Mouse (Mus musculus) ES-Bruce4 (cell line): ENCODE results near the gene Mrps33. TPM values are rescaled to one million over a fixed set of nuclear protein-coding genes. Genes with fewer than 3 reads are reported as not detected.

Experiments used
- H3K27ac ChIP-seq: 2 replicates; pipeline ENCODE4 v1.5.1; 2012; ENCODE audit warnings: low read length, inconsistent platforms; ENCODE audit not compliant: insufficient read depth
- H3K27me3 ChIP-seq: 2 replicates; pipeline ENCODE4 v1.6.1; 2012; ENCODE audit warnings: mild to moderate bottlenecking, low read length, inconsistent platforms; ENCODE audit not compliant: control insufficient read depth, poor library complexity, insufficient read depth, severe bottlenecking
- H3K36me3 ChIP-seq: 2 replicates; pipeline ENCODE4 v1.6.1; 2012; ENCODE audit warnings: inconsistent platforms, mild to moderate bottlenecking, low read length, moderate library complexity; ENCODE audit not compliant: control insufficient read depth, poor library complexity, insufficient read depth, severe bottlenecking
- H3K4me1 ChIP-seq: one replicate; pipeline ENCODE4 v1.8.1; 2011; ENCODE audit warnings: low read length; ENCODE audit not compliant: control insufficient read depth, insufficient read depth
- H3K4me3 ChIP-seq: 2 replicates; pipeline ENCODE4 v1.5.1; 2011; ENCODE audit warnings: low read depth, mild to moderate bottlenecking, low read length
- H3K9ac ChIP-seq: 2 replicates; pipeline ENCODE4 v1.6.1; 2012; ENCODE audit warnings: low read depth, mild to moderate bottlenecking, inconsistent platforms; ENCODE audit not compliant: poor library complexity, severe bottlenecking
- H3K9me3 ChIP-seq: replicated peaks from 2 replicates; pipeline ENCODE4 v1.6.1; 2012; ENCODE audit warnings: mild to moderate bottlenecking, low read length, inconsistent platforms; ENCODE audit not compliant: control insufficient read depth, poor library complexity, insufficient read depth, severe bottlenecking
- CTCF ChIP-seq: IDR thresholded peaks from one replicate; pipeline ENCODE4 v1.8.1; 2011; ENCODE audit warnings: low read depth, low read length
- EP300 ChIP-seq: IDR thresholded peaks from 2 replicates; pipeline ENCODE4 v1.6.1; 2011; ENCODE audit warnings: low read depth, low read length; ENCODE audit not compliant: insufficient read depth
- POLR2A ChIP-seq: IDR thresholded peaks from one replicate; pipeline ENCODE4 v1.8.1; 2011; ENCODE audit warnings: low read length; ENCODE audit not compliant: insufficient read depth
- polyA plus RNA-seq: library from polyadenylated mRNA; stranded (reverse); fragments of >200 nt; gene quantifications from 2 replicates; pipeline ENCODE4 v1.2.4, GENCODE M21; 2011; ENCODE audit warnings: low read depth; ENCODE audit not compliant: missing spikeins, insufficient read depth, insufficient read length

The Mrps33 gene
- 100 and 108 TPM in 2 replicates for polyA plus RNA-seq

DNA sequence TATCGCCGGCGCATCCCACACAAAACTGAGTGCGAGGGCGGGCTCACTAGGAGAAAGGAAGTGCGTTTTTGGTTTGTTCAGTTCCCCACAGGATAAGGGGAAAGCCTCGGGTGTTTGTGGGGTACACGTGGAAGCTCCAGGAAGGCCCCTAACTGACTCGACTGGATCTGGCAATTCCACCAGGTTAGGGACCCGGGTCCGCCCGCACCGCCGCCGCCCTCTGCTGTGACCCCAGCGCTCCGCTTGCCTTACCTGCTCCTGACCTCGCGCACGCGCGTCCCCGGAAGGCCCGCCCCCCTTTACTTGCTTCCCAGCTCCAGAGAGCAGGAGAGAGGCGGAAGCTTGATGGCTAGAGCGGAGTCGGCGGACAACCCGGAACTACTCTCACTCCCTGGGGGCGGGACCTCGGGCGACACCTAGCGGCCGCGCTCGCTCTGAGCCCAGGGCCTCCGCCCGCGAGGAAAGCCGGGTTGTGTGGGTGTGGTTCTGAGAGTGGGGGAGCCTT is at the start of gene Mrps33:
Gene Mrps33, minus strand, starts transcription at position 377 of the 505 bp plus-strand sequence.
- no peaks in the 10 kb centered on the region for H3K4me1 ChIP-seq

DNA sequence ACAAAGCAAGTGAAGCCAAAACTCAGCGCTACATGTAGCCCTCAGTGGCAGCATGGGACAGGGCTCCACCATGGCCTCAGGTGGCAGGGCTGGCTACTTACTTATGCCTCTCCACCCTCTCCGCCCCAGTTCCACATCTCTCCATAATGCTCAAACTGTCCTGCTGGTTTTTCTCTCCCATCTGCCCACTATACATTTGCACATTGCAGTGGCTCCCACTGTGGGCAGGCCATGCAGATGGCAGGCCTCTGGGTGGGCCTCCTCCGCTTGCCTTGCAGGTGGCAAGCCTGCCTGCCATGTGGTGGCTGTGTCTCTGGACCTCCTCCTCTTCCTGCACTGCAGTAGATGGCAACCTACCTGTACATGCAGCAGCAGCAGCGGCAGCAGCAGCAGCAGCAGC is 38.9 kb upstream of the Mrps33 start:
- Histone ChIP-seq H3K4me1 (no peaks in the 10 kb centered on the region), H3K4me3 (no peak overlapping the region), H3K27ac (no peak overlapping the region), H3K9ac (no peak overlapping the region), H3K27me3 (no peaks in the 10 kb centered on the region), H3K36me3 (no peaks in the 10 kb centered on the region), H3K9me3 (no peaks in the 10 kb centered on the region)
- TF ChIP-seq POLR2A: no peak
- no peak for TF ChIP-seq EP300
- TF ChIP-seq CTCF: no peak

More for the DNA sequence above, at the start of gene Mrps33:
- Histone ChIP-seq H3K27ac (peak within 1 kb of the TSS; percentile 42), H3K36me3 (no peaks in the 10 kb centered on the region), H3K9ac (peak within 1 kb of the TSS; percentile 90), H3K27me3 (no peaks in the 10 kb centered on the region), H3K4me3 (peak within 1 kb of the TSS; percentile 97), H3K9me3 (no peaks in the 10 kb centered on the region)
- peak; percentile 89 for TF ChIP-seq POLR2A
- peak; percentile 81 for TF ChIP-seq CTCF
- TF ChIP-seq EP300: 0 out of 2 replicates have a peak, but pooled peaks have one; percentile 32

DNA sequence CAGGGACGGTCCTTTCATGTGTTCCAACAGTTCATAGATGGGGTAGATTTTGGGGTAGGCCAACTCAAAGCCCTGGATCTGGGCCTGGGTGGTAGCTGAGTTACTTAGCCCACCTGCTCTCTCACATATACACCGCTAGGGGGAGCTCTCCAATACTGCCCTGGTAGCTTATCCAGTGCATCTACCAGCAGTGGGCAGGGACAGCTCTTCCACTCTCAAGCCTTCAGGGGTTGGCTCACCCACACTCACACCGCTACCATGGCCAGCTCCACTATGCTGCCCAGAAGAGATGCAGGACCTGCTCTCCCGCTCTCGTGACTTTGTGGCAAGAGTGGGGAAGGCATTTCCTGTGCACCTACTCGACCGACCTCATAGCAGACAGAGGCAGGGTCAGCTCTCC is 38.0 kb upstream of the Mrps33 start:
- Histone ChIP-seq H3K27me3 (no peaks in the 10 kb centered on the region), H3K4me3 (no peak overlapping the region), H3K4me1 (no peaks in the 10 kb centered on the region), H3K36me3 (no peaks in the 10 kb centered on the region), H3K27ac (no peak overlapping the region), H3K9ac (no peak overlapping the region), H3K9me3 (no peaks in the 10 kb centered on the region)
- TF ChIP-seq EP300 (no peak), POLR2A (no peak), CTCF (peak; percentile 77)

DNA sequence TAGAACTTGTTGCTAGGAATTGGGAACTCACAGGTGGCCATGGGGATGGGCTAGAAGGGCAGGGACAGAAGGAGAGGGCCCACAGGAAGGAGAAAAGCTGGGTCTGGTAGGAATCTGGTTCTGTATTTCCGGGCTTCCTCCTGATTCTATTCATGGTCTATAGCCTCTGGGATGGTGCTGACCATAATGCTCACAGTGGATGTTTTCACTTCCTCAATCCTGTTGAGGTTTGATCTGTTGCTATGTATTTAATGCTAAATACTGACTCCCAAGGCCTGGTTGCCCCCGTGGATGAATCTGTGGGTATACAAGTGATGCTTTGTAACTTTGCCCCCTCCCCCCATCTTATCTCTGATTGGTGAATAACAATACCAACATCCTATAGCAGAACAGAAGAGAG is 36.8 kb upstream of the Mrps33 start:
- TF ChIP-seq EP300 (no peak), POLR2A (no peak), CTCF (no peak)
- Histone ChIP-seq H3K27me3 (no peaks in the 10 kb centered on the region), H3K4me3 (no peak overlapping the region), H3K9me3 (no peaks in the 10 kb centered on the region), H3K4me1 (no peaks in the 10 kb centered on the region), H3K9ac (no peak overlapping the region), H3K27ac (no peak overlapping the region), H3K36me3 (no peaks in the 10 kb centered on the region)

DNA sequence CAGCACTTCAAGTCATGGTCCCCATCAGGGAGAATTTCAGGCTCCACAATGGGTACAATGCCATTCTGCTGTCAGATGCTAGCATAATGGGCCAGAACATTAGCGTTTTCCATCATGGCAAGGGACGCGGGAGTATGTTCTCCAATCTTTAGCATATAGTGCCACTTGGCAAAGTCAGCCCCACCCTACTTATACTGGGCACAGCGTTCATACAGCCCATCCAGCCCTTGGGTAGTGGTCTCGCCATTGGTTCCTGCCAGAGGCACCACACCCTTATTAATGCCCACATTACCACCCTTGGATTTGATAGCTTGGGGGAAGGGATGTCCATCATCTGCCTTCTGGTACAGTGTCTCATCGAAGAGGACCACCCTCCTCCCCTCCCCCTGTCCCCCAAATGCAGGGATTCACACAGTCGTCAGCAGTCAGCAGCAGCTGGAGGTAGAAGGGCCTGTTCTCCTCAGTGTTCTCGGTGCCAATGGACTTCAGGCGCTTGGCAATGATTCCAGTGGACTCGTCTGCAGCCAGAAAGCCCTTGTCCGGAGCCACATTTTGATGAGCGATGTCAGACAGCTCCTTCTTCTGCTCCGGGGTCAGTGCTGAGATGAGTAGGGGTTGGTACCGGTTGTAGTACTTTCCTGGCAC is 33.0 kb upstream of the Mrps33 start:
- H3K4me1 ChIP-seq: no peaks in the 10 kb centered on the region

DNA sequence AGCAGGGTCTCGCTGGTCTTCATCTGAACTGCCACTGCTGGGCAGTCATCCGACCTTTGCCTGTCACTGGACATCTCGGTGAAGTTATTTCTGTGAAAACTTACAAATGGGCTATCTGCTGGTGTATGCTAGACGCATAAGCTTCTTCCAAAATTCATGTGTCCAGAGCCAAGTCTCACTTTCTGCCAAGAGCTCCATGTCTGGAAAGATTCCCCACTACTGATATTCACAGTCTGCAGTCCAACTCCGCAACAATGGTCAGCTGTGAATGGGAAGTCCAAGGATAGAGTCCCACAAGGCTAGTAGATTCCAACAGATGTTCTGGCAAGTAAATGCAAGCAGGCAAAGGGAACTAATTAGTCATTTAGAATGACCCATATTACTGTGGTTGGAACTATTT is 17.9 kb upstream of the Mrps33 start:
- Histone ChIP-seq H3K4me1 (no peaks in the 10 kb centered on the region), H3K27me3 (no peaks in the 10 kb centered on the region), H3K9me3 (0 out of 2 replicates have a peak, but pooled peaks cover 4% of the 10 kb centered on the region), H3K4me3 (no peak overlapping the region), H3K36me3 (no peaks in the 10 kb centered on the region), H3K9ac (no peak overlapping the region), H3K27ac (no peak overlapping the region)
- TF ChIP-seq POLR2A (no peak), EP300 (no peak), CTCF (no peak)

More for the DNA sequence above, 33.0 kb upstream of the Mrps33 start:
- TF ChIP-seq EP300: no peak
- TF ChIP-seq CTCF: no peak
- TF ChIP-seq POLR2A: no peak
- H3K9me3 ChIP-seq: no peaks in the 10 kb centered on the region
- no peak overlapping the region for H3K9ac ChIP-seq
- no peaks in the 10 kb centered on the region for H3K36me3 ChIP-seq
- no peak overlapping the region for H3K27ac ChIP-seq
- no peaks in the 10 kb centered on the region for H3K27me3 ChIP-seq
- no peak overlapping the region for H3K4me3 ChIP-seq
